Mouse (Mus musculus): ENCODE measurements around the gene Nphp3.

The Nphp3 gene

GRCm38 (mm10) chr9:104001921-104002859 is at the start of gene Nphp3:
Gene Nphp3 (plus strand): TSS chr9:104002544.
- DNase-seq (ENCODE audit: low spot score), result peak; percentile 98

- DNase-seq (ENCODE audit: low spot score), result no peak
Observed at GRCm38 (mm10) chr9:103958722-103959121, 43.6 kb upstream of the Nphp3 start.

GRCm38 (mm10) chr9:103959989-103960388 is 42.4 kb upstream of the Nphp3 start:
- no peak for DNase-seq (ENCODE audit: low spot score)

- peak; percentile 40 for DNase-seq (ENCODE audit: low spot score)
Observed at GRCm38 (mm10) chr9:103996496-103996895, 5.8 kb upstream of the Nphp3 start.

- no peak for DNase-seq (ENCODE audit: low spot score)
Observed at GRCm38 (mm10) chr9:104000601-104001000, 1.7 kb upstream of the Nphp3 start.

GRCm38 (mm10) chr9:104002913-104003330 is 578 bp downstream of the Nphp3 start:
- DNase-seq (ENCODE audit: low spot score), result peak; percentile 50

- DNase-seq (ENCODE audit: low spot score), result no peak
Observed at GRCm38 (mm10) chr9:104014526-104014925, 12.2 kb downstream of the Nphp3 start.

- DNase-seq (ENCODE audit: low spot score), result no peak
Observed at GRCm38 (mm10) chr9:104021026-104021425, 18.7 kb downstream of the Nphp3 start.

- DNase-seq (ENCODE audit: low spot score), result no peak
Observed at GRCm38 (mm10) chr9:104027186-104027585, 24.8 kb downstream of the Nphp3 start.

- no peak for DNase-seq (ENCODE audit: low spot score)
Observed at GRCm38 (mm10) chr9:104029861-104030260, 27.5 kb downstream of the Nphp3 start.

- DNase-seq (ENCODE audit: low spot score), result no peak
Observed at GRCm38 (mm10) chr9:104034231-104034630, 31.9 kb downstream of the Nphp3 start.

- no peak for DNase-seq (ENCODE audit: low spot score)
Observed at GRCm38 (mm10) chr9:104034718-104035117, 32.4 kb downstream of the Nphp3 start.

- peak; percentile 75 for DNase-seq (ENCODE audit: low spot score)
Observed at GRCm38 (mm10) chr9:104035261-104036015, 33.1 kb downstream of the Nphp3 start.

GRCm38 (mm10) chr9:104038266-104038665 is 35.9 kb downstream of the Nphp3 start:
- no peak for DNase-seq (ENCODE audit: low spot score)

GRCm38 (mm10) chr9:104039031-104039695 is 36.8 kb downstream of the Nphp3 start:
- no peak for DNase-seq (ENCODE audit: low spot score)

- DNase-seq (ENCODE audit: low spot score), result no peak
Observed at GRCm38 (mm10) chr9:104039742-104040141, 37.4 kb downstream of the Nphp3 start.

GRCm38 (mm10) chr9:104040362-104040761 is 38.0 kb downstream of the Nphp3 start, which contains the start of gene Gm28305:
Gene Gm28305 (plus strand): TSS chr9:104040662.
- DNase-seq (ENCODE audit: low spot score), result no peak

GRCm38 (mm10) chr9:104043676-104044075 is 41.3 kb downstream of the Nphp3 start:
- DNase-seq (ENCODE audit: low spot score), result no peak

GRCm38 (mm10) chr9:104051028-104051427 is 48.7 kb downstream of the Nphp3 start:
- DNase-seq (ENCODE audit: low spot score), result no peak

GRCm38 (mm10) chr9:104062430-104063243 is 60.3 kb downstream of the Nphp3 start, which contains the start of gene Uba5:
Gene Uba5 (minus strand): TSS chr9:104063134.
- DNase-seq (ENCODE audit: low spot score), result peak; percentile 64

GRCm38 (mm10) chr9:104063244-104063961 is 61.1 kb downstream of the Nphp3 start, which contains the start of gene Acad11:
Gene Acad11 (plus strand): TSS chr9:104063377.
- peak; percentile 76 for DNase-seq (ENCODE audit: low spot score)

All from urinary bladder, postnatal 25 days (tissue).